Mouse (Mus musculus) liver, embryonic 16.5 days (tissue): Measurements from ENCODE around the gene Rfc1. TPM values are rescaled to one million over a fixed set of nuclear protein-coding genes. Genes with fewer than 3 reads are reported as not detected.

Source experiments
- ATAC-seq: fragments of 200-750 bp; cut with Nextera tagmentation; 2 replicates; pipeline ENCODE4 v1.8.0; 2017; ENCODE audit warnings: low read depth, mild to moderate bottlenecking, moderate number of reproducible peaks, moderate library complexity
- H3K27ac ChIP-seq: fragments of 300-500 bp; sonication (generic); 2 replicates; pipeline ENCODE4 v1.5.1; 2014; ENCODE audit warnings: mild to moderate bottlenecking, low read length
- H3K27me3 ChIP-seq: fragments of 300-500 bp; sonication (generic); 2 replicates; pipeline ENCODE4 v1.6.1; 2014; ENCODE audit warnings: low read depth, low read length, mixed read lengths; ENCODE audit not compliant: control insufficient read depth, insufficient read depth
- H3K36me3 ChIP-seq: fragments of 300-500 bp; sonication (generic); 2 replicates; pipeline ENCODE4 v1.6.1; 2014; ENCODE audit warnings: mild to moderate bottlenecking; ENCODE audit not compliant: control insufficient read depth, insufficient read depth
- H3K4me1 ChIP-seq: fragments of 300-500 bp; sonication (generic); 2 replicates; pipeline ENCODE4 v1.6.1; 2014; ENCODE audit warnings: low read depth, low read length, mixed read lengths; ENCODE audit not compliant: control insufficient read depth
- H3K4me2 ChIP-seq: fragments of 300-500 bp; sonication (generic); 2 replicates; pipeline ENCODE4 v1.6.1; 2014; ENCODE audit warnings: low read depth, low read length, mixed read lengths
- H3K4me3 ChIP-seq: fragments of 300-500 bp; sonication (generic); 2 replicates; pipeline ENCODE4 v1.5.1; 2014; ENCODE audit warnings: low read depth, mild to moderate bottlenecking, low read length
- H3K9ac ChIP-seq: fragments of 300-500 bp; sonication (generic); 2 replicates; pipeline ENCODE4 v1.6.1; 2014; ENCODE audit warnings: low read depth, low read length
- H3K9me3 ChIP-seq: fragments of 300-500 bp; sonication (generic); replicated peaks from 2 replicates; pipeline ENCODE4 v1.6.1; 2016; ENCODE audit warnings: low read length; ENCODE audit not compliant: control insufficient read depth
- WGBS: fragments of 180-500 bp; shearing (Covaris S2); extraction: QIAGEN DNeasy Blood & Tissue Kit; methylation state at CpG from one replicate; pipeline ENCODE4 v1.1.7; 2014; ENCODE audit not compliant: insufficient replicate concordance; 5-methylcytosine and 5-hydroxymethylcytosine counted together
- polyA plus RNA-seq: library from polyadenylated mRNA; unstranded; fragments of >200 nt; fragmentation: Nextera tagmentation; extraction: Ambion mirVana; gene quantifications from 2 replicates; pipeline ENCODE4 v1.2.1, GENCODE M21; 2015

Gene Rfc1
- polyA plus RNA-seq, 1 experiment from 2014 or later: 31.6 TPM

DNA sequence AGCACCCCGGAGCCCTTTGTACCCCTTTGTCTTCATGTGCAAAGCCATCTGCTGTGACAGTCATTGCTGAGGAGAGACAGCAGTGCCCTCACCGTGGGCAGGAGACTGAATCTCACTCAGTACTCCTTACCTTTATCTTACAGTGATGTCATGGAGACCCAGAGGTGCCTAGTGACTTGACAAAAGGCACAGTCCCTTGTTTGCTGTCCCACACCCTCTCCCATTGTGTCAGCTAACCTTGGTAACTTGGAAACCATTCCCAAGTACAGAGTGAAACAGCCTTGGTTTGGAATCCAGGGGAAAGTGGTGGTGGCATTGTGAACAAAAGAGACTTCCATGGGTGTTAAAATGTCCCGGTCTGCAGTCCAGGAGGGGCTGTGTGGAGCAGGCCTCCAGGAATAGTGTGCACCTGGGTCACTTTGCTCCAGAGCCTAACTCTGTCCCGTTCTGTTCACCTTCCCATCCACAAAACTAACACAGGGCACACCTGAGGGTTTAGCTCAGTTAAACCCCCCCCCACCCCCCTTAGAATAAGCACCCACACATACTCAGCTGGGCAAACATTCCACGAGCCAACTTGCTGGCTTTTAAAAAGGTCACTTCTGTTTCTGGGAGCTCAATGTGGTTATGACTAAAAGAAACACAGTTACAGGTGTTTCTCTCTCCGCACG lies 85.2 kb downstream of the Rfc1 start:
- H3K9me3 ChIP-seq: no peaks in the 10 kb centered on the region
- H3K27me3 ChIP-seq: no peaks in the 10 kb centered on the region
- H3K27ac ChIP-seq: no peak overlapping the region
- no peak overlapping the region for H3K4me2 ChIP-seq
- H3K36me3 ChIP-seq: no peaks in the 10 kb centered on the region
- 66% methylated on average over 7 of the region's 7 CpGs for WGBS
- no peak overlapping the region for H3K9ac ChIP-seq
- ATAC-seq: no peak
- H3K4me1 ChIP-seq: no peaks in the 10 kb centered on the region
- no peak overlapping the region for H3K4me3 ChIP-seq

DNA sequence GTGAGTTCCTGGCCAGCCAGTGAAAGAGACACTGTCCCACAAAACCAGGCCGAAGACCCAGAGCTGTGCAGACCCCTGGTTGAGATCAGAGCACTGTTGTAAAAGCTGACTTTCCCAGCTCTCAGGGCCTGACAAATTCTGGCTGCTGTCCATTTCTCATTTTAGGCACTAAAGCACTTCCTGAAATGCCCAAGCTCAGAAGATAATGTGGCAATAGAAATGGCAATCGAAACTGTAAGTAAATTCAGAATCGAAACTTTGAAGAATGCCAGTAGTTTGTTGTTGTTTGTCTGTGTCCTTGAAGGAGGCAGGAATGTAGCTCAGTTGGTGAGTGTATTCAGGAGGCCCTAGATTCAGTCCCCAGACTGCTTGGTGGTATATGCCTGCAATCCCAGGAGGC lies 88.2 kb downstream of the Rfc1 start:
- H3K4me2 ChIP-seq: no peak overlapping the region
- H3K4me3 ChIP-seq: no peak overlapping the region
- no peak for ATAC-seq
- H3K27me3 ChIP-seq: no peaks in the 10 kb centered on the region
- H3K9me3 ChIP-seq: no peaks in the 10 kb centered on the region
- H3K36me3 ChIP-seq: no peaks in the 10 kb centered on the region
- no peak overlapping the region for H3K9ac ChIP-seq
- H3K4me1 ChIP-seq: no peaks in the 10 kb centered on the region
- no peak overlapping the region for H3K27ac ChIP-seq
- WGBS: 71% methylated on average over 3 of the region's 3 CpGs

DNA sequence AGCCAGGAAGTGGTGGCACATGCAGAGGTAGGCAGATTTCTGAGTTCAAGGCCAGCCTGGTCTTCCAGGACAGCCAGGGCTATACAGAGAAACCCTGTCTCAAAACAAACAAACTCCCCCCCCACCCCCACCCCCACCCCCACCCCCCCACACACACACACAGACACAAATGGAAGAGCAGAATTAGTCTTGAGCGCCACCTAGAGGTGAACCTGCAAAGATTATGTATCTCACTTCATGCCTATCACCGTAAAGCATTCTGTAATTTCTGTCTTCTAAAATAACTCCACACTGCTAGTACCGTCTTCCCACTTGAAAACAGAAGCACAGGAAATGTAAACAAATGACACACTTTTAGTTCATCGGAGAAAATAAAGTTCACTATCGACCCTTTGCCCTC lies 92.7 kb downstream of the Rfc1 start:
- WGBS: 46% methylated on average over 5 of the region's 5 CpGs

DNA sequence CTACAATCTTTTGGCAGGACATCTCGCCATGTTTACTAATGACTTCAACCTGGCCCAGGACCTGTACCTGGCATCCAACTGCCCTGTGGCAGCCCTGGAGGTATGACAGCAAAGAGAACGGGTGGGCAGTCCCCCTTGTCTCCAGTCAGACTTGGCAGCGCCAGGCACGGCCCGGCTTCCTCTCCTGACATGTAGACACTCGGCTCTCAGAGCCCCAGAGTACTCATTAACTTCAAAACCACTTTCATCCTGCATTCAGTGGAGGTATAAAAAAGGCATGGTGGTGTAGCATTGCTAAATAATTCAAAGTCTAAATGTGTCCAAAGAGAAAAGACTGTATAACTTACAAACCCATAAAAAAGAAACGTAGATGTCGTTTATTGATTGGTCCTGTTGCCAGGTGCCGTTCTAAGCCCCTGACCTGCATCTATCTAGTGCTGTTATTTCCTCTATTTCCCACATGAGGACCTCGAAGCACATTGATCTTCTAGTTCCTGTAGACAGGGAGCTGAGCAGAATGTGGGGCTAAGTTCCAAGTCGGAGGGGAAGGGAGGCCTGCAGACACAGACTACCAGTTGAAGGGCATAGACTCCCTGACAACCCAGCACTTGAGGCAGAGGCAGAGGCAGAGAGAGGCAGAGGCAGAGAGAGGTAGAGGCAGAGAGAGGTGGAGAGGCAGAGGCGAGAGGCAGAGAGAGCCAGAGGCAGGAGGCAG lies 104.0 kb downstream of the Rfc1 start:
- H3K27ac ChIP-seq: no peak overlapping the region
- ATAC-seq: no peak
- 60% methylated on average over 12 of the region's 12 CpGs for WGBS
- H3K4me3 ChIP-seq: no peak overlapping the region
- H3K27me3 ChIP-seq: no peaks in the 10 kb centered on the region
- no peak overlapping the region for H3K4me2 ChIP-seq
- H3K4me1 ChIP-seq: no peaks in the 10 kb centered on the region
- no peaks in the 10 kb centered on the region for H3K9me3 ChIP-seq
- no peak overlapping the region for H3K9ac ChIP-seq
- H3K36me3 ChIP-seq: no peaks in the 10 kb centered on the region

More for the DNA sequence above, 92.7 kb downstream of the Rfc1 start:
- Histone ChIP-seq H3K4me2 (no peak overlapping the region), H3K36me3 (no peaks in the 10 kb centered on the region), H3K4me1 (no peaks in the 10 kb centered on the region), H3K9ac (no peak overlapping the region), H3K9me3 (no peaks in the 10 kb centered on the region), H3K4me3 (no peak overlapping the region), H3K27ac (no peak overlapping the region), H3K27me3 (no peaks in the 10 kb centered on the region)
- ATAC-seq: no peak

DNA sequence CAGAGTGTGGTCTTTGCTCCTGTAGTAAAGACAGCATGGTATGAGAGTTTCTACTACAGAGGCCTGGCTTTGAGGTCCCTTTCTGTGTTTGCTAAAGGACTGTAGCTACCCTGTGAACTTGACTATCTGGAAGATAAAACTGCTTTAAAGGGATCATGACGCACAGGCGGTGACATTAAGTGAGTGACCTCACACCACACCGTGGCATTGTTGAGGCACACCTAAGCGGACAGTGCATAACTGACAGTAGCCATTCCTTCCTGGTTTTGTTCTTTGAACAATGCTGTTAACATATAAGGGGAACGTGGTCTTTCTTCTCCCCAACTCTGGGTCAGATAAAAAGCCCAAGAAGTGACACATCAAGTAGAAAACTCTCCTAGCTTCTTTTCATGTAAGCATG lies 111.4 kb downstream of the Rfc1 start:
- H3K36me3 ChIP-seq: no peaks in the 10 kb centered on the region
- H3K4me1 ChIP-seq: no peaks in the 10 kb centered on the region
- WGBS: 65% methylated on average over 5 of the region's 5 CpGs

DNA sequence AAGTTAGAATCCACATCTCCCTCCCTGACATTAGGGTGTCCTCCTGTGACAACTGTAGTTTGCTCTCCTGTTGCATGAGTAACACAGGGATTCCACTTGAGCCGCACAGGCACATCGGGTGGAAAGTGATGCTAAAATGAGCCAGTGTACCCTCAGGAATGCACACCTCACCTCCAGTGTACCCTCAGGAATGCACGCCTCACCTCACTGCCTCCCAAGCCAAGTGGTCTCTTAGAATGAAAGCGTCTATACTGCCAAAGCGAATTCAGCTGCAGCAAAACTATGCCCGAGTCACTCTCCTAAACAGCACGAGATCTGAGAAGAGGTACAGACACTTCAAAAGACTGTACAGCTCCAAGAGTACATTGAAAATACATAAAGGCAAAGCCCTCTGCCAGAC lies 114.4 kb downstream of the Rfc1 start:
- Histone ChIP-seq H3K27me3 (no peaks in the 10 kb centered on the region), H3K4me2 (no peak overlapping the region), H3K9me3 (no peaks in the 10 kb centered on the region), H3K27ac (no peak overlapping the region), H3K4me1 (no peaks in the 10 kb centered on the region), H3K36me3 (no peaks in the 10 kb centered on the region), H3K9ac (no peak overlapping the region), H3K4me3 (no peak overlapping the region)
- no peak for ATAC-seq
- 69% methylated on average over 7 of the region's 7 CpGs for WGBS

More for the DNA sequence above, 111.4 kb downstream of the Rfc1 start:
- no peaks in the 10 kb centered on the region for H3K27me3 ChIP-seq
- H3K9me3 ChIP-seq: no peaks in the 10 kb centered on the region
- no peak overlapping the region for H3K4me3 ChIP-seq
- no peak for ATAC-seq
- no peak overlapping the region for H3K4me2 ChIP-seq
- H3K9ac ChIP-seq: no peak overlapping the region
- H3K27ac ChIP-seq: no peak overlapping the region

DNA sequence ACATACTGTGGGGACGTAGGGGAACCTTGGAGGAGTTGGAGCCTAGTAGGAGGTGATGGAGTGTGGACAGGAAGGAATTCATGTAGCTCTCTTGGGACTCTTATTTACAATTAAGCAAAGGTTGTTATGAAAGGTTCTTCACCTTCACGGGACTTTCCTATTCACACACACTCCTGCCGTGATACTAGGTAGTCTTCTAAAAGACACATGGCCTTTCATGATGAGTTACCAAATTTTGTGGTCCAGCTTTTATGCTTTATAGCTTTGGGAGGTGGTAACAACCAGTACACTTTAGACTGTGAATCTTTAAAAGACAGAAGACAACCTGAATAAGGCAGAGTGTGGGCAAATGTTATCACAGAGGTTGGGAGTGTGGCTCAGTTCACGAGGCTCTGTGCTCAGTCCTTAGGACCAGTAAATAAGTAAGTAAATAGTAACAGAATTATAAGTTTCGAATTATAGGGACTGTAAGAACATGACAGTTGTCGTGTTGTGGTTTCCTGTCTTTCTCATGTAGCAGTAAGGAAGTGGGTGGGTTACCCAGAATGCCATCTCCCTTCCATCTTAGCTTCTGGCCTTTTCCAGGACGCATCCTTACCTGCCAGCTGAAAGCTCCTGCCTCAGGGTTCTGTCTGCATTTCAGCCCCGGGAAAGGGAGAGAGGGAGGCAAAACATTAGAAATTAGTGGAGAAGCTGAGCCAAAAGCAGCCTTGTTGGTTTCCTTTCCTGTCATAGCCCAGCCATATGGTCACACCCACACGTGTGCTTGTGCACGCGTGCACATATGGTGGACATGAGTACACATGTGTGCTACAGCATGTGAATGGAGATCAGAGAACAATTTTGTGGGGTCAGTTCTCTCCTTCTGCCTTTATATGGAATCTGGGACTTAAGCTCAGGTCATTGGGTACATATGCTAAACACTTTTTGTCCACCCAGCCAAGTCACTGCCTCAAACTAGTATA lies 117.9 kb downstream of the Rfc1 start:
- Histone ChIP-seq H3K27me3 (no peaks in the 10 kb centered on the region), H3K27ac (no peak overlapping the region), H3K9me3 (no peaks in the 10 kb centered on the region), H3K4me2 (no peak overlapping the region), H3K9ac (no peak overlapping the region), H3K36me3 (no peaks in the 10 kb centered on the region), H3K4me3 (no peak overlapping the region), H3K4me1 (no peaks in the 10 kb centered on the region)
- 53% methylated on average over 11 of the region's 11 CpGs for WGBS
- no peak for ATAC-seq

DNA sequence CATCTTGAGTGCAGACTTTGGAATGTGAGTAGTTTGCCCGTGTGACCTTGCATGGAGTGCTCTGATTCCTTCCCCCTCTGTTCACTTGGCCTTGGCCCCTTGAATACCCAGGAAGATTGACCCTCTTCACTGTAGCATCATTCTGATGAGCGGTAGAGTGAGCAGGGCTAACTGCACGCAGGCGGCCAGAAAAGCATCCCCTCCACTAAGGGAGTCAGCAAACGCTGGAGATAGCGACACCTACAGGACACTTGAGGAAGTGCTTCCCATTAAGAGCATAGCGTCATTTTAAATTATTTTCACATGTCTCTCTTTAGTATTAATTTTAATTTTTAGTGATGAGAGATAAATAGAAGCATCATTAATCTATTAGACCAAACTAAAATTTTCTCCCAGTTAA lies 122.1 kb downstream of the Rfc1 start:
- H3K4me1 ChIP-seq: no peaks in the 10 kb centered on the region
- H3K9me3 ChIP-seq: no peaks in the 10 kb centered on the region
- no peaks in the 10 kb centered on the region for H3K36me3 ChIP-seq
- 25% methylated on average over 7 of the region's 7 CpGs for WGBS
- no peak overlapping the region for H3K9ac ChIP-seq
- H3K4me2 ChIP-seq: no peak overlapping the region
- ATAC-seq: no peak
- no peaks in the 10 kb centered on the region for H3K27me3 ChIP-seq
- no peak overlapping the region for H3K27ac ChIP-seq
- H3K4me3 ChIP-seq: no peak overlapping the region
